Mouse (Mus musculus) thymus, postnatal 4 days (tissue): Measurements from ENCODE around the gene Pex5l.

Experiments
- DNase-seq: peaks from one replicate; pipeline ENCODE4 v3.0.0; 2021

Gene Pex5l

DNA sequence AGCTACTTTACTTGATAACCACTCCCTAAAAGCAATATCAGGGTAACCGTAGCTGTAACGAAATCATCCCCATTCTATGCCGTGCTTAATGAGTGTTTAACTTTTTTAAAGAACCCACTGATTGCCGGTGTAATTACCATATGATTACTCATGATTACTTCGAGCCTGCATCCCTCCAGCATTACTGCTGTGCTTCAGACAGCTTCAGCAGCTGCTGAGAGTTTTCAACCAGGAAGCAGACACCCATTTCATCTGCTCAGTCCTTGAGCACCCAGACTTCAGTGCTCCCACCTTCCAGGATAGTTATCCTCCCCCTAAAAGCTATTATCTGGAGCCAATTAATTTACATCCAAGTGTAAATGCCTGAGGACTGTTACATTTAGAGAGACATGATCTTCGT lies 218.9 kb downstream of the Pex5l start:
- no peak for DNase-seq

DNA sequence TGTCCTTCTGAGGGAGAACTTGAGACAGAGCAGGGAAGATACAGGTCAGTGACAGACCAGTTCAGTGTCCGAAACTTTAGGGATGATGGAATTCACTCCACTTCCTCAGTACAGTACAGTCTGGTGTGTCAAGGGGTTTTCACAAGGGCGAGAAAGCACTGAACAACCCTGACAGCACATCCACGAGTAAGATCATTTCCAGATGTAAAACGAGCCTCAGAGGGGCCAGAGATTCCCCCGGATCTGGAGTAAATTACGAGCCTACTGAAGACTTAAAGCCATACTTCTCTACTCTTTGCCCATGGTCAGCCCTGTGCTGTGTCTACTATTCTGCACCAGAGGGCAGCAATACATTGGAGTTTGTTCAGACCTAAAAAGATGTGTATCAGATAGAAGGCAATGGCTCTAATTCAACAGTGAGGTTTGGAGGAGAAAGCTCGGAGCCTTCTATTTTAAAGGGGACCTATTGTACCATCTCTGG lies 232.9 kb downstream of the Pex5l start:
- DNase-seq, result no peak

DNA sequence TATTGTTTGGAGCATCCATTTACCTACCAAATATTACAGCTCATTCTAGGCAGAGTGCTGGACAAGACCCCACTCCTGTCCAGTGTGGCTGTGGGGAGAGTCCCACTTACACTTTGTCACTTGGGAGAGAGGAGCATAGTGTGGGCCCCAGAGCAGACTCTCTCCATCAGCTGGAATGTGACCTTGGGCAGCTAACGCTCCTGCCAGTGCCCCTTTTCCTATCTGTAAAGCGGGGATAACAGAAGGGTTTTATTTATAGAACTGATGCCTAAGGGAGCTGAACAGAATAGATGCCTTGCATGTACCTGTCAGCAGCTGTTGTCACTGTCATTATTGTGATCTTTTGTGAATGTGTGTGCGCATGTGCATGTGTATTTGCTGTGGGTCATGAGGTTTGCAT lies 234.6 kb downstream of the Pex5l start:
- DNase-seq, result no peak

DNA sequence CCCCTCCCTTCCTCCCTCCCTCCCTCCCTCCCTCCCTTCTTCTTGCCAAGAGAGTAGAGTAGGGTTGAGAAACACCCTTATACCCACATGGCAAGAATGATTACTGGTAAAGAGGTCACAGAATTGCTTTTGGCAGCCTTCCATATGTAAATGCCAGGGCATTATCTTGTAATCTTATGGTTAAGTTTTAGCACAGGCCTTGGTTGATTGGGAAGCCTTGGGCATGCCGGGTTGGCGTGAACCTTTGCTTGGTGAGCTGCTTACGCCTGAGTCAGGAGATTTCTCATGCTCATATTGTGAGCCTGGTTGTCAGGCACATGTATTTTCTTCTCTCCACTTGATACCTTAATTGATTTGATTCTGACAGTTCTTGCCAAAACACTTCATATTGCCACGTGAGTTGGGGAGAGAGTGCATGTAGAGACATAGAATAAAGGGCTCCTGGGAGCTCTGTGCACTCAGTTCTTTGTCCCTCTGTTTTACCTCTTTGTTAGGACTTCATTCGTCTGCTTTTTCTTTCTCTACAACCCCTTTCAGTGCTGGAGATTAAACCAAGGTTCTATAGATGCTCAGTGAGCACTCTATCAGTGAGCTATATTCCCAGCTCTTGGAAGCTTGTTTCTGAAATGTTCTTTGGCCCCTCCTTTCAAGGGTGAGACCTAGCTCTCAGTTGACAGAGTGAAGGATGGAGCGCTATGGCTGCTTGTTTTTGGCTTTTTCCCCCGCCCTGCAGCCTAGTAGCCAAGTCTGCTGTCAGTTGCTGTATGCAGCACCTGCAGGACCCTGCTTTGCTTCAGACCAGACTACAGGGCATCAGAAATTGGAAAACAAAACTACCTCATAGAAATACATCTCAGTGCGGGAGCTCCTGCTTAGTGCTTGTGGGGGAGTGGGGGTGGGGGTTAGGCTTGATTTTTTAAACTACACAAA lies 236.9 kb downstream of the Pex5l start:
- DNase-seq, result no peak

DNA sequence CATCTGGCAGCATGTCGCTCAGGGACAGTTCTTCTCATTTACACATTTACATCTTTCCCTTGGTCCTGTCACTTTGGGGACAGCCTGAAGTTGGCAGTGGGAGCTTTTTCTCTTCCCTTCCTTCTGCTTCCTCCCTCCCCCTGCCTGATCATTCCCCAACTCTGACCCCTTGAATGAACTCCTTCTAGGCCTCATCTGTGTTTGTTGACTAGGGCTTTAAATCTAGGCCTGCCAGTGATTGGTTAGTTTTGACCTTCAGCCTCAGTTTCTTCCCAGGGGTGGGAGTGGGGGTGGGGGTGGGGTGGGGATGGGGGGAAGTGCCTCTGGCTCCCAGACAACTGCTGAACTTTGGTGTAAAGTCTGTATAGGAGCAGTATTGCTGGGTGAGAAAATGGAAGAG lies 238.4 kb downstream of the Pex5l start:
- DNase-seq, result no peak

DNA sequence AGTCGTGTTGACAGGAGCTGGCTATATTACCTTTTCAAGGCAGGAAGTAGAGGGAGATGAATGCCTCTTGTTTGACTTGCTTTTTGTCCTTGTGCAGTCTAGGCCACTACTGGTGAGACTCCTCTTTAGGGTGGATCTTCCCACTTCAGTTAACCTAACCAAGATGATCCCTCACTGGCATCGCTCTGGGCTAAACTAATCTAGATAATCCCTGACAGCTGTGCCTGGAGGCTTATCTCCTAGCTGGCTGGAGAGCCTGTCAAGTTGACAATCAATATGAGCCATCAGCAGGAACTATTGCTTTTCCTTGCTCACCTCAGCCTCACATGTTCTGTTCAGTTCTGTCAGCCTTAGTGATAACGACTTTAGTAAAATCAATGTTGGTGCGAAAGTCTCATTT lies 239.6 kb downstream of the Pex5l start:
- no peak for DNase-seq
